Mouse (Mus musculus) heart, adult 2 months (tissue): ENCODE measurements around the gene Cavin1.

Source experiments
- CTCF ChIP-seq: fragments of 200-600 bp; IDR thresholded peaks from 2 replicates; pipeline ENCODE4 v1.8.1; 2022; ENCODE audit warnings: antibody characterized with exemption, mild to moderate bottlenecking, moderate library complexity
- EP300 ChIP-seq: fragments of 200-500 bp; IDR thresholded peaks from 2 replicates; pipeline ENCODE4 v1.6.1; 2011; ENCODE audit warnings: low read depth, low read length, control low read depth; ENCODE audit not compliant: insufficient read depth
- POLR2A ChIP-seq: fragments of 200-500 bp; IDR thresholded peaks from 2 replicates; pipeline ENCODE4 v1.6.1; 2011; ENCODE audit warnings: mild to moderate bottlenecking, low read depth, low read length, control low read depth; ENCODE audit not compliant: insufficient read depth

DNA sequence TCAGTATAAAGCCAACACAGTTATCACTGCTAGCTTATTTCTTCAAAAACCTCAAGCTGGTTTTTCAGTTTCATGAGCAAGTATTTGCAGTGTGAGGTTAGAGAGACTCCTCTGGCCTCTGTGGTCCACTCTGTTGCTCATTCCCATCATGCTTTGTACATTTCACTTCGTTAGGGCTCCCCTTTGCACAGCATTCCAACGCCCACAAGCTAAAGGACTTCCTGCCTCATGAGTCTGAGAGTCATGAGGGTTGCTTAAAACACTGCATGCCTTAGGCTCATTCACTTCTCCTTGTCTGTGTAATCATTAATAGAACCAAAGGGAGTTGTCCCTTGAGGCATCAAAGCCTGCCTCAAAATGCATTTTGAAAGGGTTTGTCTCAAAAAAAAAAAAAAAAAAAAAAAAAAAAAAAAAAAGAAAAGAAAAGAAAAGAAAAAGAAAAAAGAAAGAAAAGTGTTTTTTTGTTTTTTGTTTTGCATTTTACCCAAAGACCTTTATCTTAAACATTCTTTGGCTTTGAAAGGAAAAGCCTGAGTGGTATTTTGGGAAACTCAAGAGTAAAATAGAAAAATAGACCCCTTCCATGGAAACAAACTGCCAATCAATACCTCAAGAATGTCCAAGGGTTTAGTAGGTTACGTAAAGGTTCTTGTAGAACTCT is 32.5 kb upstream of the Cavin1 start:
- no peak for TF ChIP-seq POLR2A
- TF ChIP-seq CTCF: no peak
- no peak for TF ChIP-seq EP300
